Mouse (Mus musculus): ENCODE measurements around the gene Tbx3. TPM values are rescaled to one million over a fixed set of nuclear protein-coding genes. Genes with fewer than 3 reads are reported as not detected.

Gene Tbx3
- polyA plus RNA-seq, 1 experiment: 3.1 TPM

GRCm38 (mm10) chr5:119692425-119692824 lies 22.0 kb downstream of the Tbx3 start:
- Histone ChIP-seq H3K4me2 (ENCODE audit: low read depth) (no peak overlapping the region), H3K36me3 (ENCODE audit: control insufficient read depth, insufficient read depth) (no peaks in the 10 kb centered on the region), H3ac (ENCODE audit: control insufficient read depth, insufficient read length) (no peak overlapping the region), H3K27me3 (ENCODE audit: control insufficient read depth, insufficient read depth, insufficient read length) (peaks cover 5% of the 10 kb centered on the region), H3K4me3 (no peak overlapping the region), H3K79me2 (ENCODE audit: control insufficient read depth, insufficient read depth) (no peaks in the 10 kb centered on the region)
- TF ChIP-seq TCF3 (IDR thresholded peaks at IDR 0.05; ENCODE audit: insufficient read length, low read depth) (no peak), MAX (IDR thresholded peaks at IDR 0.05; ENCODE audit: low read depth) (no peak)

GRCm38 (mm10) chr5:119694914-119695313 lies 24.4 kb downstream of the Tbx3 start:
- Histone ChIP-seq H3K79me2 (ENCODE audit: control insufficient read depth, insufficient read depth) (no peaks in the 10 kb centered on the region), H3K4me2 (ENCODE audit: low read depth) (no peak overlapping the region), H3K4me3 (no peak overlapping the region), H3K36me3 (ENCODE audit: control insufficient read depth, insufficient read depth) (no peaks in the 10 kb centered on the region), H3K27me3 (ENCODE audit: control insufficient read depth, insufficient read depth, insufficient read length) (peaks cover 5% of the 10 kb centered on the region), H3ac (ENCODE audit: control insufficient read depth, insufficient read length) (no peak overlapping the region)
- no peak for TF ChIP-seq MYOD1 (IDR thresholded peaks at IDR 0.05; ENCODE audit: control insufficient read depth in 1 of 3, insufficient read length in 2 of 3, low read depth in 2 of 3)
- no peak for TF ChIP-seq MAX (IDR thresholded peaks at IDR 0.05; ENCODE audit: low read depth)
- no peak for TF ChIP-seq SRF (IDR thresholded peaks at IDR 0.05; ENCODE audit: control insufficient read depth, insufficient read length, low read depth)
- no peak for TF ChIP-seq REST (IDR thresholded peaks at IDR 0.05; ENCODE audit: insufficient read depth, insufficient read length)
- TF ChIP-seq CEBPB (IDR thresholded peaks at IDR 0.05; ENCODE audit: insufficient read depth, poor library complexity, severe bottlenecking): no peak
- no peak for TF ChIP-seq TCF12 (IDR thresholded peaks at IDR 0.05; ENCODE audit: insufficient read depth, poor library complexity, severe bottlenecking)
- no peak for TF ChIP-seq POLR2AphosphoS2 (IDR thresholded peaks at IDR 0.05; ENCODE audit: insufficient read length, low read depth)
- TF ChIP-seq USF1 (IDR thresholded peaks at IDR 0.05; ENCODE audit: low read depth): no peak
- TF ChIP-seq TCF3 (IDR thresholded peaks at IDR 0.05; ENCODE audit: insufficient read length, low read depth): no peak

GRCm38 (mm10) chr5:119703031-119703430 lies 32.6 kb downstream of the Tbx3 start:
- TF ChIP-seq MYOD1 (IDR thresholded peaks at IDR 0.05; ENCODE audit: control insufficient read depth in 1 of 3, insufficient read length in 2 of 3, low read depth in 2 of 3): no peak
- TF ChIP-seq TCF12 (IDR thresholded peaks at IDR 0.05; ENCODE audit: insufficient read depth, poor library complexity, severe bottlenecking): no peak
- TF ChIP-seq POLR2A (IDR thresholded peaks at IDR 0.05; ENCODE audit: insufficient read length, low read depth): no peak
- no peak for TF ChIP-seq USF1 (IDR thresholded peaks at IDR 0.05; ENCODE audit: low read depth)
- TF ChIP-seq TCF3 (IDR thresholded peaks at IDR 0.05; ENCODE audit: insufficient read length, low read depth): no peak
- TF ChIP-seq SRF (IDR thresholded peaks at IDR 0.05; ENCODE audit: control insufficient read depth, insufficient read length, low read depth): no peak
- no peak for TF ChIP-seq CEBPB (IDR thresholded peaks at IDR 0.05; ENCODE audit: insufficient read depth, poor library complexity, severe bottlenecking)
- no peak for TF ChIP-seq REST (IDR thresholded peaks at IDR 0.05; ENCODE audit: insufficient read depth, insufficient read length)
- no peak for TF ChIP-seq E2F4 (IDR thresholded peaks at IDR 0.05; ENCODE audit: insufficient read depth)
- no peak for TF ChIP-seq MAX (IDR thresholded peaks at IDR 0.05; ENCODE audit: low read depth)
- TF ChIP-seq POLR2AphosphoS2 (IDR thresholded peaks at IDR 0.05; ENCODE audit: insufficient read length, low read depth): no peak
- TF ChIP-seq MYOG (IDR thresholded peaks at IDR 0.05; ENCODE audit: control insufficient read depth in 1 of 3, insufficient read depth in 1 of 3, insufficient read length in 2 of 3, low read depth in 2 of 3): no peak
- H3K79me2 ChIP-seq (ENCODE audit: control insufficient read depth, insufficient read depth): no peaks in the 10 kb centered on the region
- H3K27me3 ChIP-seq (ENCODE audit: control insufficient read depth, insufficient read depth, insufficient read length): peaks cover 11% of the 10 kb centered on the region
- H3K36me3 ChIP-seq (ENCODE audit: control insufficient read depth, insufficient read depth): no peaks in the 10 kb centered on the region
- H3ac ChIP-seq (ENCODE audit: control insufficient read depth, insufficient read length): no peak overlapping the region
- H3K4me3 ChIP-seq: no peak overlapping the region
- no peak overlapping the region for H3K4me2 ChIP-seq (ENCODE audit: low read depth)

GRCm38 (mm10) chr5:119704900-119705299 lies 34.4 kb downstream of the Tbx3 start:
- Histone ChIP-seq H3ac (ENCODE audit: control insufficient read depth, insufficient read length) (no peak overlapping the region), H3K4me2 (ENCODE audit: low read depth) (no peak overlapping the region), H3K27me3 (ENCODE audit: control insufficient read depth, insufficient read depth, insufficient read length) (peaks cover 11% of the 10 kb centered on the region), H3K79me2 (ENCODE audit: control insufficient read depth, insufficient read depth) (no peaks in the 10 kb centered on the region), H3K36me3 (ENCODE audit: control insufficient read depth, insufficient read depth) (no peaks in the 10 kb centered on the region), H3K4me3 (no peak overlapping the region)
- TF ChIP-seq CEBPB (IDR thresholded peaks at IDR 0.05; ENCODE audit: insufficient read depth, poor library complexity, severe bottlenecking) (no peak), TCF12 (IDR thresholded peaks at IDR 0.05; ENCODE audit: insufficient read depth, poor library complexity, severe bottlenecking) (no peak), POLR2A (IDR thresholded peaks at IDR 0.05; ENCODE audit: insufficient read length, low read depth) (no peak), SRF (IDR thresholded peaks at IDR 0.05; ENCODE audit: control insufficient read depth, insufficient read length, low read depth) (no peak), REST (IDR thresholded peaks at IDR 0.05; ENCODE audit: insufficient read depth, insufficient read length) (no peak), E2F4 (IDR thresholded peaks at IDR 0.05; ENCODE audit: insufficient read depth) (no peak)

GRCm38 (mm10) chr5:119706467-119706866 lies 36.0 kb downstream of the Tbx3 start:
- Histone ChIP-seq H3K4me2 (ENCODE audit: low read depth) (no peak overlapping the region), H3K36me3 (ENCODE audit: control insufficient read depth, insufficient read depth) (no peaks in the 10 kb centered on the region), H3K27me3 (ENCODE audit: control insufficient read depth, insufficient read depth, insufficient read length) (peaks cover 11% of the 10 kb centered on the region), H3K79me2 (ENCODE audit: control insufficient read depth, insufficient read depth) (no peaks in the 10 kb centered on the region), H3ac (ENCODE audit: control insufficient read depth, insufficient read length) (no peak overlapping the region), H3K4me3 (no peak overlapping the region)
- TF ChIP-seq TCF3 (IDR thresholded peaks at IDR 0.05; ENCODE audit: insufficient read length, low read depth) (no peak), MAX (IDR thresholded peaks at IDR 0.05; ENCODE audit: low read depth) (no peak), TCF12 (IDR thresholded peaks at IDR 0.05; ENCODE audit: insufficient read depth, poor library complexity, severe bottlenecking) (no peak), MYOD1 (IDR thresholded peaks at IDR 0.05; ENCODE audit: control insufficient read depth in 1 of 3, insufficient read length in 2 of 3, low read depth in 2 of 3) (no peak), POLR2AphosphoS2 (IDR thresholded peaks at IDR 0.05; ENCODE audit: insufficient read length, low read depth) (no peak), CEBPB (IDR thresholded peaks at IDR 0.05; ENCODE audit: insufficient read depth, poor library complexity, severe bottlenecking) (no peak), USF1 (IDR thresholded peaks at IDR 0.05; ENCODE audit: low read depth) (no peak), E2F4 (IDR thresholded peaks at IDR 0.05; ENCODE audit: insufficient read depth) (no peak), POLR2A (IDR thresholded peaks at IDR 0.05; ENCODE audit: insufficient read length, low read depth) (no peak), SRF (IDR thresholded peaks at IDR 0.05; ENCODE audit: control insufficient read depth, insufficient read length, low read depth) (no peak), MYOG (IDR thresholded peaks at IDR 0.05; ENCODE audit: control insufficient read depth in 1 of 3, insufficient read depth in 1 of 3, insufficient read length in 2 of 3, low read depth in 2 of 3) (no peak), REST (IDR thresholded peaks at IDR 0.05; ENCODE audit: insufficient read depth, insufficient read length) (no peak)

Measured in myocyte (in vitro differentiated cells).